Mouse (Mus musculus) urinary bladder, postnatal 10 days (tissue): ENCODE measurements around the gene Vmn1r205.
"Not testable (repeated sequence)": the region's sequence is repeated elsewhere in the genome, so short reads cannot be mapped to it uniquely, and the experiment has no call there.

Experiments used
- DNase-seq: peaks from one replicate; pipeline ENCODE4 v3.0.0; 2022; ENCODE audit warnings: low spot score

The Vmn1r205 gene

GRCm38 (mm10) chr13:22592900-22593299 is at the start of gene Vmn1r205:
Gene Vmn1r205, minus strand, starts transcription at chr13:22593000.
- no peak for DNase-seq

GRCm38 (mm10) chr13:22624151-22624550 is 31.4 kb upstream of the Vmn1r205 start, which contains the start of gene Vmn1r206:
Gene Vmn1r206, minus strand, starts transcription at chr13:22624251.
- not testable (repeated sequence) for DNase-seq

- DNase-seq, result not testable (repeated sequence)
Observed at GRCm38 (mm10) chr13:22583336-22583735, 9.5 kb downstream of the Vmn1r205 start.

GRCm38 (mm10) chr13:22574911-22575310 is 17.9 kb downstream of the Vmn1r205 start:
- DNase-seq, result not testable (repeated sequence)

GRCm38 (mm10) chr13:22552898-22553297 is 39.9 kb downstream of the Vmn1r205 start, which contains the start of gene Vmn1r204:
Gene Vmn1r204, plus strand, starts transcription at chr13:22553198.
- DNase-seq, result not testable (repeated sequence)
